Mouse (Mus musculus) CH12.LX (cell line): Measurements from ENCODE around the gene Tmem92.
"Not testable (repeated sequence)": the region's sequence is repeated elsewhere in the genome, so short reads cannot be mapped to it uniquely, and the experiment has no call there.

ENCODE experiments used
- ELF1 ChIP-seq: IDR thresholded peaks from 2 replicates; pipeline ENCODE4 v1.6.1; 2014; ENCODE audit warnings: low read depth, mild to moderate bottlenecking, inconsistent platforms, low read length, improper control_type of control experiment
- EP300 ChIP-seq: IDR thresholded peaks from 2 replicates; pipeline ENCODE4 v1.6.1; 2011; ENCODE audit warnings: low read length, improper control_type of control experiment
- KAT2A ChIP-seq: IDR thresholded peaks from 2 replicates; pipeline ENCODE4 v1.6.1; 2012; ENCODE audit warnings: low read length, improper control_type of control experiment, inconsistent platforms; ENCODE audit not compliant: insufficient replicate concordance
- MAFK ChIP-seq: IDR thresholded peaks from 2 replicates; pipeline ENCODE4 v1.6.1; 2011; ENCODE audit warnings: low read length, improper control_type of control experiment; ENCODE audit not compliant: insufficient replicate concordance
- MAX ChIP-seq: IDR thresholded peaks from 2 replicates; pipeline ENCODE4 v1.6.1; 2011; ENCODE audit warnings: low read length, improper control_type of control experiment
- POLR2A ChIP-seq: IDR thresholded peaks from 2 replicates; pipeline ENCODE4 v1.6.1; 2011; ENCODE audit warnings: low read depth, mild to moderate bottlenecking, improper control_type of control experiment, low read length
- SMC3 ChIP-seq: IDR thresholded peaks from 2 replicates; pipeline ENCODE4 v1.6.1; 2011; ENCODE audit warnings: low read depth, low read length, improper control_type of control experiment
- TCF12 ChIP-seq: IDR thresholded peaks from 2 replicates; pipeline ENCODE4 v1.6.1; 2014; ENCODE audit warnings: low read depth, mild to moderate bottlenecking, inconsistent platforms, low read length, improper control_type of control experiment
- ZC3H11A ChIP-seq: IDR thresholded peaks from 2 replicates; pipeline ENCODE4 v1.6.1; 2012; ENCODE audit warnings: low read depth, mild to moderate bottlenecking, inconsistent platforms, low read length, improper control_type of control experiment
- ZMIZ1 ChIP-seq: IDR thresholded peaks from 2 replicates; pipeline ENCODE4 v1.6.1; 2012; ENCODE audit warnings: low read depth, mild to moderate bottlenecking, inconsistent platforms, low read length, improper control_type of control experiment

GRCm38 (mm10) chr11:94819427-94819826, 36.9 kb upstream of the Tmem92 start:
- not testable (repeated sequence) for TF ChIP-seq POLR2A, ZMIZ1, EP300, TCF12, ELF1, KAT2A, ZC3H11A, MAFK, MAX
- peak; percentile 33; the same call in 1 of the 2 replicates for TF ChIP-seq SMC3
